Mouse (Mus musculus): ENCODE results near the gene Parm1. TPM values are rescaled to one million over a fixed set of nuclear protein-coding genes. Genes with fewer than 3 reads are reported as not detected.

Gene Parm1
- polyA plus RNA-seq, 1 experiment: 0.99 TPM

GRCm38 (mm10) chr5:91653061-91653915, 135.9 kb downstream of the Parm1 start:
- no peak overlapping the region for H3K4me3 ChIP-seq (ENCODE audit: control insufficient read depth, low read depth, low read length)
- no peaks in the 10 kb centered on the region for H3K36me3 ChIP-seq (ENCODE audit: control insufficient read depth, insufficient read depth, low read length)
- no peaks in the 10 kb centered on the region for H3K4me1 ChIP-seq (ENCODE audit: control insufficient read depth, insufficient read depth, low read length)
- no peak overlapping the region for H3K27ac ChIP-seq (ENCODE audit: control insufficient read depth, insufficient read depth, low read depth, low read length)
- no peak for TF ChIP-seq POLR2A (IDR thresholded peaks at IDR 0.05; ENCODE audit: control insufficient read depth, low read depth, low read length)
- TF ChIP-seq CTCF (IDR thresholded peaks at IDR 0.05; ENCODE audit: control insufficient read depth, insufficient read depth, insufficient replicate concordance, low read depth, low read length): no peak
- no peaks in the 10 kb centered on the region for H3K27me3 ChIP-seq (ENCODE audit: control insufficient read depth, insufficient read depth, low read length)

DNA sequence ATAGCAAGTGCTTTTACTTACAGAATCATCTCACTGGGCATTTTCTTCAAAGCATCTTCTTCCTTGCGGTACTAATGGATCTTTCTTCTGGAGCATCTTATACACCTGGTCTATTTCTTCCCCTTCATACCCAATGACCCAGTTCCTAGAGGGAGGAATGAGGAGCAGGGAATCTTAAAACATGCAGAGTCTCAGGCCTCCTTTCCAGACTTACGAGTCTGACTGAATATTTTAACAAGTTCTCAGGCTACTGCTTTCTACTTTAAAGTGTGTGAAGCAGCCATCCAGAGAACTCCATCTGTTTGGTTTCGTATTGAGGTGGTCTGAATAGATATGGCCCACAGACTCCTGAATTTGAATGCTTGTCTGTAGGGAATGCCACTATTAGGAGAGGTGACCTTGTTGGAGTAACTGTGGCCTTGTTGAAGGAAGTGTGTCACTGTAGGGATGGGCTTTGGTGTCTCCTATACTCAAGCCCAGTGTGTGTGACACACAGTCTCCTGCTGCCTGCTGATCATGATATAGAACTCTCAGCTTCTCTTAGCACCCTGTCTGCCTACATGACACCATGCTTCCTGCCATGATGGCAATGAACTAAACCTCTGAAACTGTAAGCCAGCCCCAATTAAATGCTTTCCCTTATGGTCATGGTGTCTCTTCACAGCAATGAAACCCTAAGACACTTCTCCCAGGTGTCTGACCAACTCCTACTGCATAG, 137.1 kb downstream of the Parm1 start:
- TF ChIP-seq POLR2A (IDR thresholded peaks at IDR 0.05; ENCODE audit: control insufficient read depth, low read depth, low read length) (no peak), CTCF (IDR thresholded peaks at IDR 0.05; ENCODE audit: control insufficient read depth, insufficient read depth, insufficient replicate concordance, low read depth, low read length) (no peak)
- Histone ChIP-seq H3K4me1 (ENCODE audit: control insufficient read depth, insufficient read depth, low read length) (no peaks in the 10 kb centered on the region), H3K27me3 (ENCODE audit: control insufficient read depth, insufficient read depth, low read length) (no peaks in the 10 kb centered on the region), H3K4me3 (ENCODE audit: control insufficient read depth, low read depth, low read length) (no peak overlapping the region), H3K27ac (ENCODE audit: control insufficient read depth, insufficient read depth, low read depth, low read length) (no peak overlapping the region), H3K36me3 (ENCODE audit: control insufficient read depth, insufficient read depth, low read length) (no peaks in the 10 kb centered on the region)

GRCm38 (mm10) chr5:91655263-91655662, 137.8 kb downstream of the Parm1 start:
- Histone ChIP-seq H3K27ac (ENCODE audit: control insufficient read depth, insufficient read depth, low read depth, low read length) (no peak overlapping the region), H3K4me1 (ENCODE audit: control insufficient read depth, insufficient read depth, low read length) (no peaks in the 10 kb centered on the region), H3K36me3 (ENCODE audit: control insufficient read depth, insufficient read depth, low read length) (no peaks in the 10 kb centered on the region), H3K27me3 (ENCODE audit: control insufficient read depth, insufficient read depth, low read length) (no peaks in the 10 kb centered on the region), H3K4me3 (ENCODE audit: control insufficient read depth, low read depth, low read length) (no peak overlapping the region)
- TF ChIP-seq POLR2A (IDR thresholded peaks at IDR 0.05; ENCODE audit: control insufficient read depth, low read depth, low read length) (no peak), CTCF (IDR thresholded peaks at IDR 0.05; ENCODE audit: control insufficient read depth, insufficient read depth, insufficient replicate concordance, low read depth, low read length) (no peak)

DNA sequence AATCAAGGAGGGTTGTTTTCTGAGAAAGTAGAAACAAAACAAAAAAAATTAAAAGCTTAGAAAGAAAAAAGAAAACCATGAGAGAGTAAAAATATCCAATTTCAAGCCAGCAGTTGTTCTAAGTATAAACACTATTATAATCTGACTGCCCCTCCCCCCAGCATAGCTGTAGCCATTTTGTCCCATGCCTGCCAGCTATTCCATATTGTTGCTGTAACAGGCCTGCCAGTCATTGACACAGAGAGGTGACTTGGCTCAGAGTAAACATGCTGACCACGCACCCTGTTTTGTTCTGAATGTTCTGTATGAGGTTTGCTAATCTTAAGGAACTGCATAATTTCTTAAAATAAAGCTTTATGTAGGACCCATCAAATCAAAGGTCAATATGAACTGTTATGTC, 145.3 kb downstream of the Parm1 start:
- Histone ChIP-seq H3K4me3 (ENCODE audit: control insufficient read depth, low read depth, low read length) (no peak overlapping the region), H3K36me3 (ENCODE audit: control insufficient read depth, insufficient read depth, low read length) (no peaks in the 10 kb centered on the region), H3K4me1 (ENCODE audit: control insufficient read depth, insufficient read depth, low read length) (no peaks in the 10 kb centered on the region), H3K27ac (ENCODE audit: control insufficient read depth, insufficient read depth, low read depth, low read length) (no peak overlapping the region), H3K27me3 (ENCODE audit: control insufficient read depth, insufficient read depth, low read length) (no peaks in the 10 kb centered on the region)
- TF ChIP-seq CTCF (IDR thresholded peaks at IDR 0.05; ENCODE audit: control insufficient read depth, insufficient read depth, insufficient replicate concordance, low read depth, low read length) (no peak), POLR2A (IDR thresholded peaks at IDR 0.05; ENCODE audit: control insufficient read depth, low read depth, low read length) (no peak)

DNA sequence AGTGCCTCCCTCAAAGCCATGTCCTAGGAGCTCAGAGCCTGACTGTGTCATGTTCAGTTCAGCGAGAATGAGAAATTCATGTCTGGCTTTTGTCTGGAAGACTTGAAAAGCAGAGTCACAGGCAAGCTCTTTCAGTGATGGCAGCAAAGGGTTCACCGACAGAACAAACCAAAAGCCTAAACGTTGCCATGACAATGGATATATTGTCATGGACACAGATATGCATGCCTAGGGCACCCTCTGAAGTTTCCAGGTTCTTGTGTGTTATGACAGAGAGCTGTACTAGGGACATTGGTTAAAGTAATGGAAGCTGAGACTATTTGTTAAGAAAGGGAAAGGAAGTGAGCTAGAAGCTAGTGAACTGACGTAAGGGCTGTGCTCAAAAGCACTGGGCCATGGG, 149.7 kb downstream of the Parm1 start:
- TF ChIP-seq POLR2A (IDR thresholded peaks at IDR 0.05; ENCODE audit: control insufficient read depth, low read depth, low read length) (no peak), CTCF (IDR thresholded peaks at IDR 0.05; ENCODE audit: control insufficient read depth, insufficient read depth, insufficient replicate concordance, low read depth, low read length) (no peak)
- H3K27ac ChIP-seq (ENCODE audit: control insufficient read depth, insufficient read depth, low read depth, low read length): no peak overlapping the region
- no peaks in the 10 kb centered on the region for H3K27me3 ChIP-seq (ENCODE audit: control insufficient read depth, insufficient read depth, low read length)

DNA sequence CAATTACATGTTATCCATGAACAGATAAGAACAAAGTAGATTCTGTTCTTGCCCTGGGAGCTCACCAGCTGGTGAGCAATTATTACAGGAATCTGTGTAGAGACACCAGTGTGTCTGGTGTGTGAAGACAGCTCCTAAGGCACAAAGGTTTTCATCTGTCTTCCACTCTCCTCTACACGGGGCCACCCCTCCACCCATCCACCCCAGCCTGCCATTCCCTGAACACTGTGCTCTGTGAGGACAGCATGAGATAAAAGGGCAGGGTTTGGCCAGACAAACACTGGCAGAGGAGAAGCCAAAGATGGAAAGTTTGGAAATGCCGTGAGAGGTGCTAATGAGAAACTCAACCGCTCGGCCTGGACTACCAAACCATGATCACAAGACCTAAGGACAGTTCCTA, 151.8 kb downstream of the Parm1 start:
- H3K4me1 ChIP-seq (ENCODE audit: control insufficient read depth, insufficient read depth, low read length): no peaks in the 10 kb centered on the region
- H3K4me3 ChIP-seq (ENCODE audit: control insufficient read depth, low read depth, low read length): no peak overlapping the region
- no peaks in the 10 kb centered on the region for H3K27me3 ChIP-seq (ENCODE audit: control insufficient read depth, insufficient read depth, low read length)
- TF ChIP-seq POLR2A (IDR thresholded peaks at IDR 0.05; ENCODE audit: control insufficient read depth, low read depth, low read length): no peak
- no peak for TF ChIP-seq CTCF (IDR thresholded peaks at IDR 0.05; ENCODE audit: control insufficient read depth, insufficient read depth, insufficient replicate concordance, low read depth, low read length)
- H3K27ac ChIP-seq (ENCODE audit: control insufficient read depth, insufficient read depth, low read depth, low read length): no peak overlapping the region
- no peaks in the 10 kb centered on the region for H3K36me3 ChIP-seq (ENCODE audit: control insufficient read depth, insufficient read depth, low read length)

More for the DNA sequence above, 149.7 kb downstream of the Parm1 start:
- Histone ChIP-seq H3K36me3 (ENCODE audit: control insufficient read depth, insufficient read depth, low read length) (no peaks in the 10 kb centered on the region), H3K4me3 (ENCODE audit: control insufficient read depth, low read depth, low read length) (no peak overlapping the region), H3K4me1 (ENCODE audit: control insufficient read depth, insufficient read depth, low read length) (no peaks in the 10 kb centered on the region)

Other genes starting within 250 kb of the Parm1 start
- 0.04 and 0.08 TPM in 2 replicates for gene Btc, start 114.6 kb upstream of the Parm1 start, polyA plus RNA-seq (2012; rRNA removed)